Mouse (Mus musculus): ENCODE data around the gene Nid2.
A peak's percentile ranks its signal among the peaks of the same experiment; 100 is the strongest.

Gene Nid2

GRCm38 (mm10) chr14:19751025-19751771 lies at the start of gene Nid2:
Nid2 (plus strand) TSS chr14:19751265.
- DNase-seq (ENCODE audit: low spot score) = peak; percentile 79

GRCm38 (mm10) chr14:19701546-19701945 lies 49.5 kb upstream of the Nid2 start:
- no peak for DNase-seq (ENCODE audit: low spot score)

- peak; percentile 38 for DNase-seq (ENCODE audit: low spot score)
Observed at GRCm38 (mm10) chr14:19705649-19706048, 45.4 kb upstream of the Nid2 start.

GRCm38 (mm10) chr14:19706454-19706853 lies 44.6 kb upstream of the Nid2 start:
- no peak for DNase-seq (ENCODE audit: low spot score)

GRCm38 (mm10) chr14:19706997-19707396 lies 44.1 kb upstream of the Nid2 start:
- no peak for DNase-seq (ENCODE audit: low spot score)

GRCm38 (mm10) chr14:19707721-19708507 lies 43.2 kb upstream of the Nid2 start:
- no peak for DNase-seq (ENCODE audit: low spot score)

- no peak for DNase-seq (ENCODE audit: low spot score)
Observed at GRCm38 (mm10) chr14:19709161-19709560, 41.9 kb upstream of the Nid2 start.

- DNase-seq (ENCODE audit: low spot score) = no peak
Observed at GRCm38 (mm10) chr14:19711771-19712170, 39.3 kb upstream of the Nid2 start.

- DNase-seq (ENCODE audit: low spot score) = no peak
Observed at GRCm38 (mm10) chr14:19713067-19713466, 38.0 kb upstream of the Nid2 start.

- no peak for DNase-seq (ENCODE audit: low spot score)
Observed at GRCm38 (mm10) chr14:19719077-19719476, 32.0 kb upstream of the Nid2 start.

GRCm38 (mm10) chr14:19720044-19720611 lies 30.9 kb upstream of the Nid2 start:
- DNase-seq (ENCODE audit: low spot score) = no peak

- DNase-seq (ENCODE audit: low spot score) = no peak
Observed at GRCm38 (mm10) chr14:19728278-19728677, 22.8 kb upstream of the Nid2 start.

GRCm38 (mm10) chr14:19728737-19729136 lies 22.3 kb upstream of the Nid2 start:
- no peak for DNase-seq (ENCODE audit: low spot score)

GRCm38 (mm10) chr14:19732097-19732496 lies 19.0 kb upstream of the Nid2 start:
- no peak for DNase-seq (ENCODE audit: low spot score)

- peak; percentile 26 for DNase-seq (ENCODE audit: low spot score)
Observed at GRCm38 (mm10) chr14:19733490-19734282, 17.4 kb upstream of the Nid2 start.

GRCm38 (mm10) chr14:19735303-19735702 lies 15.8 kb upstream of the Nid2 start:
- DNase-seq (ENCODE audit: low spot score) = no peak

- no peak for DNase-seq (ENCODE audit: low spot score)
Observed at GRCm38 (mm10) chr14:19737568-19737967, 13.5 kb upstream of the Nid2 start.

- no peak for DNase-seq (ENCODE audit: low spot score)
Observed at GRCm38 (mm10) chr14:19738094-19738843, 12.8 kb upstream of the Nid2 start.

GRCm38 (mm10) chr14:19739416-19740146 lies 11.5 kb upstream of the Nid2 start:
- DNase-seq (ENCODE audit: low spot score) = no peak

- DNase-seq (ENCODE audit: low spot score) = no peak
Observed at GRCm38 (mm10) chr14:19740147-19740738, 10.8 kb upstream of the Nid2 start.

Measured in ovary, adult 18-20 months (tissue).